Mouse (Mus musculus) brain, embryonic 14.5 days (tissue): ENCODE measurements around the gene Gm21586. TPM values are rescaled to one million over a fixed set of nuclear protein-coding genes. Genes with fewer than 3 reads are reported as not detected.
"Not testable (repeated sequence)": the region's sequence is repeated elsewhere in the genome, so short reads cannot be mapped to it uniquely, and the experiment has no call there.

Experiments
- DNase-seq: peaks from one replicate; pipeline ENCODE4 v3.0.0-alpha.2; 2011; ENCODE audit warnings: low read depth
- polyA plus RNA-seq: library from polyadenylated mRNA; depleted of rRNA; stranded (reverse); fragments of >200 nt; gene quantifications from 2 replicates; pipeline ENCODE4 v1.2.3, GENCODE M21; 2012; rRNA removed

Gm21586 gene
- not detected in 2 replicates for polyA plus RNA-seq

DNA sequence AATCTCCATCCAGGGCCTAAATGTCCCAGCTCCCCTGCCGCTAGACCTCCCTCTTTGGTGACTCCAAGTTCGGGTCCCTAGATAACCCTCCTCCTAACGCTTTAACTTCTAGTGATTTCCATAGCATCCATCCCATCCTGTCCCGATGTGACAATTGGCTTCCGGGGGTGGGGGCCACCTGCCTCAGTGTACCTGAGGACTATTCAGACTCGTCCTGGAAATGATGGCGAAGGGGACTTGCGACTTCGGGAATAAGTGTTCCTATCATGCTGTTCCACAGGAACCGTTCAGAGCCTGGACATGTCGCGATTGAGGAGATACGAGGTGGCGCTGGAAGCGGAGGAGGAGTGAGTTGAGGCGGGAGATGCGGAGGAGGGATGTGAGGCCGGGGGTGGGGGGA is at the start of gene Gm21586:
Gm21586 (plus strand) TSS at position 301 of the 400 bp plus-strand sequence.
- DNase-seq: not testable (repeated sequence)

DNA sequence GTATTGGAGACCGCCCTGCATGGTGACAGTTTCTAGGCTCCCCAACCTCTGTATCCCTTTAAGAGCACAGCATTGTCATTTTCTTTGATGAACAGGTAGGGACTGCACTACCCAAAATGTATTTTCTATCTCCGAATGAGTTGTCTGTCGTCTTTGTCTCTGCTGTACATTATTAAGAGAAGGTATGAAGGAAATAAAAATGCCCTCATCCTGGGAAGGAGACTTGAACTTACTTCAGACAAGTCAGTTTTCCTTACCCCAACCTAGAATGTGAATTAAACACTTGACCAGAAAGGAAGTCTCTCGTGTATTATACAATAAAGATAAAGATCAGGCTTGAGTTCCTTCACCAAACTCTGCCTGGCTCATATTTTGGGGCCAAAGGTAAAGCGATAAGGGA is 27.3 kb downstream of the Gm21586 start, which contains the start of gene Gm2163:
Gm2163 (plus strand) TSS at position 301 of the 400 bp plus-strand sequence.
- DNase-seq: not testable (repeated sequence)

Other genes with a start within 250 kb of the Gm21586 start
- gene Gm10600, start 198.7 kb upstream of the Gm21586 start, polyA plus RNA-seq: not detected in 2 replicates
- gene Ccl21b, start 183.6 kb upstream of the Gm21586 start, polyA plus RNA-seq: not detected in 2 replicates
- gene Gm21953, start 145.1 kb upstream of the Gm21586 start, polyA plus RNA-seq: not detected in 2 replicates
- 1.1 TPM in 1 of 2 replicates, not detected in the other for gene Fam205a3, start 121.0 kb upstream of the Gm21586 start, polyA plus RNA-seq
- gene Gm2163, start 27.4 kb downstream of the Gm21586 start, polyA plus RNA-seq: 0.58 and 0.96 TPM in 2 replicates
- gene Fam205a2, start 88.8 kb downstream of the Gm21586 start, polyA plus RNA-seq: 1.1 TPM in 1 of 2 replicates, not detected in the other
- gene Gm10591, start 172.8 kb downstream of the Gm21586 start, polyA plus RNA-seq: not detected in 2 replicates
- 0.13 TPM in 1 of 2 replicates, not detected in the other for gene Gm2564, start 190.3 kb downstream of the Gm21586 start, polyA plus RNA-seq
- not detected in 2 replicates for gene Ccl27b, start 215.9 kb downstream of the Gm21586 start, polyA plus RNA-seq
- gene Il11ra2, start 222.5 kb downstream of the Gm21586 start, polyA plus RNA-seq: 0.10 and 0.13 TPM in 2 replicates